Comparison of ENCODE assay signal across 12 mouse cellular contexts in the genomic region with DNA sequence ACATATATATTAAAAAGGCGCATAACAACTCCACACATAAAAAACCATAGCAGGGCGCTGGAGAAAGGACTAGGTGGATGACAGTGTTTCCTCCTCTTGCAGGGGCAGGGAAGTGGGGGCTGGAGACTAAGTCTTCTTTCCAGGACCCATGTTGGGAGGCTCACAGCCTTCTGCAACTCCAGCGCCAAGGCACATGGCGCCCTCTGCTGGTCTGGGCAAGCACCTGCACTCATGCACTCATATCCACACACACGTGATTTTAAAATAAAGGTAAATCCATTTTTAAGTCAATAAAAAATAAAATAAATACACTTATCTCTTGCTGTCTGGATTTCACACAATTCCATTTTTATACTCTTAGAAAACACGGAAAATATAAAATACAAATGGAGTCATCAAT. TPM values are rescaled to one million over a fixed set of nuclear protein-coding genes. Genes with fewer than 3 reads are reported as not detected.
DNase-seq lines count a peak whose midpoint lies in the region; ATAC-seq and TF ChIP-seq lines count a peak whose summit lies in the region.
"Had no signal": no experiment of that assay in that cellular context is flagged by ENCODE, and none has a peak within 500 bp of the region (broad histone marks: within the 10 kb centered on the region; RNA-seq: fewer than 3 reads in every experiment).

No protein-coding gene starts in this region.

- no peaks in the 10 kb centered on the region for H3K4me1 ChIP-seq in hindbrain, embryonic 11.5 days (replicated peaks; ENCODE audit: control insufficient read depth, insufficient read depth, low read length)
- no peaks in the 10 kb centered on the region for H3K4me1 ChIP-seq in hindbrain, embryonic 13.5 days (replicated peaks)
- H3K4me1 ChIP-seq in bone marrow macrophage, adult 2 months (ENCODE audit: control insufficient read depth, insufficient read depth, low read length), result no peaks in the 10 kb centered on the region
- H3K4me1 ChIP-seq in stomach, postnatal 0 days (replicated peaks; ENCODE audit: control insufficient read depth, insufficient read depth), result no peaks in the 10 kb centered on the region
- H3K4me1 ChIP-seq in forebrain, embryonic 16.5 days (replicated peaks; ENCODE audit: control insufficient read depth, insufficient read depth, low read length), result peaks cover 8% of the 10 kb centered on the region; the same call in 1 of the 2 replicates
- H3K4me1 ChIP-seq: liver, embryonic 13.5 days had no signal

- TF ChIP-seq CTCF in bone marrow macrophage, adult 2 months (IDR thresholded peaks at IDR 0.05; ENCODE audit: low read depth, low read length), result peak; percentile 59
- TF ChIP-seq CTCF in stomach, postnatal 0 days (IDR thresholded peaks at IDR 0.05; ENCODE audit: low read depth), result peak; percentile 67

- H3K9ac ChIP-seq in hindbrain, embryonic 11.5 days (ENCODE audit: low read depth, low read length), result no peak overlapping the region
- H3K9ac ChIP-seq in hindbrain, embryonic 13.5 days, result no peak overlapping the region
- H3K9ac ChIP-seq in stomach, postnatal 0 days (ENCODE audit: low read length), result no peak overlapping the region
- H3K9ac ChIP-seq in forebrain, embryonic 16.5 days (replicated peaks; ENCODE audit: low read depth, low read length), result no peak overlapping the region
- H3K9ac ChIP-seq: liver, embryonic 13.5 days had no signal

- H3K4me2 ChIP-seq in hindbrain, embryonic 11.5 days (replicated peaks; ENCODE audit: low read depth, low read length), result no peak overlapping the region
- no peak overlapping the region for H3K4me2 ChIP-seq in hindbrain, embryonic 13.5 days
- no peak overlapping the region for H3K4me2 ChIP-seq in stomach, postnatal 0 days (replicated peaks; ENCODE audit: low read depth)
- H3K4me2 ChIP-seq in forebrain, embryonic 16.5 days (ENCODE audit: low read length), result no peak overlapping the region
- H3K4me2 ChIP-seq: liver, embryonic 13.5 days had no signal

- H3K36me3 ChIP-seq in hindbrain, embryonic 11.5 days (ENCODE audit: control insufficient read depth, insufficient read depth, low read length), result no peaks in the 10 kb centered on the region
- no peaks in the 10 kb centered on the region for H3K36me3 ChIP-seq in hindbrain, embryonic 13.5 days
- H3K36me3 ChIP-seq in stomach, postnatal 0 days (ENCODE audit: control insufficient read depth, insufficient read depth, low read length), result no peaks in the 10 kb centered on the region
- H3K36me3 ChIP-seq in forebrain, embryonic 16.5 days (ENCODE audit: control insufficient read depth, insufficient read depth), result no peaks in the 10 kb centered on the region
- H3K36me3 ChIP-seq: liver, embryonic 13.5 days had no signal

- no peak for TF ChIP-seq EP300 in stomach, postnatal 0 days (optimal IDR thresholded peaks at IDR 0.05)

- H3K4me3 ChIP-seq in hindbrain, embryonic 11.5 days (ENCODE audit: low read depth, low read length), result no peak overlapping the region
- no peak overlapping the region for H3K4me3 ChIP-seq in hindbrain, embryonic 13.5 days
- no peak overlapping the region for H3K4me3 ChIP-seq in bone marrow macrophage, adult 2 months (ENCODE audit: insufficient read depth, low read length)
- no peak overlapping the region for H3K4me3 ChIP-seq in stomach, postnatal 0 days (ENCODE audit: low read depth, low read length)
- no peak overlapping the region for H3K4me3 ChIP-seq in forebrain, embryonic 16.5 days (replicated peaks; ENCODE audit: low read length)
- H3K4me3 ChIP-seq: liver, embryonic 13.5 days; myocyte had no signal

- 68% methylated on average over 6 of the region's 6 CpGs for WGBS in hindbrain, embryonic 11.5 days
- WGBS in hindbrain, embryonic 13.5 days, result 72% methylated on average over 6 of the region's 6 CpGs
- WGBS in stomach, postnatal 0 days, result 63% methylated on average over 6 of the region's 6 CpGs
- 66% methylated on average over 6 of the region's 6 CpGs for WGBS in forebrain, embryonic 16.5 days

- peak; percentile 48 for DNase-seq in hindbrain, embryonic 11.5 days (ENCODE audit: low spot score)
- peak; percentile 5 for DNase-seq in thymus, postnatal 0 days (ENCODE audit: low spot score)
- no peak for DNase-seq in thymus, adult 18-20 months
- no peak for DNase-seq in stomach, postnatal 0 days (ENCODE audit: low spot score)
- DNase-seq in gastrocnemius, postnatal 25 days, result no peak
- DNase-seq: gastrocnemius, postnatal 14 days; liver, embryonic 13.5 days had no signal

- H3K27me3 ChIP-seq in hindbrain, embryonic 11.5 days (ENCODE audit: control insufficient read depth, insufficient read depth, low read length), result no peaks in the 10 kb centered on the region
- H3K27me3 ChIP-seq in hindbrain, embryonic 13.5 days, result no peaks in the 10 kb centered on the region
- no peaks in the 10 kb centered on the region for H3K27me3 ChIP-seq in stomach, postnatal 0 days (ENCODE audit: control insufficient read depth, insufficient read depth, low read length)
- no peaks in the 10 kb centered on the region for H3K27me3 ChIP-seq in forebrain, embryonic 16.5 days (replicated peaks; ENCODE audit: control insufficient read depth, insufficient read depth, low read length)
- H3K27me3 ChIP-seq: liver, embryonic 13.5 days had no signal

- ATAC-seq in hindbrain, embryonic 11.5 days (ENCODE audit: low FRiP score), result no peak
- no peak for ATAC-seq in hindbrain, embryonic 13.5 days (ENCODE audit: low FRiP score)
- ATAC-seq in stomach, postnatal 0 days (ENCODE audit: low FRiP score, low TSS enrichment), result no peak
- no peak for ATAC-seq in forebrain, embryonic 16.5 days

- H3K27ac ChIP-seq in hindbrain, embryonic 11.5 days (ENCODE audit: low read depth, low read length), result no peak overlapping the region
- no peak overlapping the region for H3K27ac ChIP-seq in hindbrain, embryonic 13.5 days
- H3K27ac ChIP-seq in bone marrow macrophage, adult 2 months (ENCODE audit: insufficient read depth, low read depth, low read length), result no peak overlapping the region
- H3K27ac ChIP-seq in stomach, postnatal 0 days (replicated peaks), result no peak overlapping the region
- H3K27ac ChIP-seq in forebrain, embryonic 16.5 days (ENCODE audit: low read length), result no peak overlapping the region
- H3K27ac ChIP-seq: liver, embryonic 13.5 days had no signal

- H3K9me3 ChIP-seq in hindbrain, embryonic 11.5 days (ENCODE audit: control insufficient read depth, low read length), result no peaks in the 10 kb centered on the region
- H3K9me3 ChIP-seq in hindbrain, embryonic 13.5 days, result no peaks in the 10 kb centered on the region
- no peaks in the 10 kb centered on the region for H3K9me3 ChIP-seq in stomach, postnatal 0 days (ENCODE audit: control insufficient read depth, low read length)
- H3K9me3 ChIP-seq in forebrain, embryonic 16.5 days (ENCODE audit: control insufficient read depth, low read length), result no peaks in the 10 kb centered on the region
- H3K9me3 ChIP-seq: liver, embryonic 13.5 days had no signal

- no peak for TF ChIP-seq POLR2A in bone marrow macrophage, adult 2 months (IDR thresholded peaks at IDR 0.05; ENCODE audit: borderline replicate concordance, low read depth, low read length)

RNA-seq across cellular contexts. Expression of a gene that starts 16.0 kb away (rescaled TPM):
- polyA plus RNA-seq in hindbrain, embryonic 11.5 days (2014; fragmentation: Nextera tagmentation; extraction: Ambion mirVana), result 0.07 TPM in 1 of 2 replicates, not detected in the other
- polyA plus RNA-seq in hindbrain, embryonic 13.5 days (2015; fragmentation: Nextera tagmentation; extraction: Ambion mirVana), result 0.08 and 0.10 TPM in 2 replicates
- polyA plus RNA-seq in thymus, postnatal 0 days (2015; fragmentation: Nextera tagmentation; extraction: Ambion mirVana), result 0.01 and 0.05 TPM in 2 replicates
- polyA plus RNA-seq in bone marrow macrophage, adult 2 months (2012; ENCODE audit: insufficient read depth, insufficient read length, missing spikeins), result not detected in 2 replicates
- polyA plus RNA-seq in stomach, postnatal 0 days (2015; fragmentation: Nextera tagmentation; extraction: Ambion mirVana), result 0.08 and 0.19 TPM in 2 replicates
- total RNA-seq in gastrocnemius, postnatal 25 days (2021), result not detected
- 0.14 and 0.23 TPM in 2 replicates for polyA plus RNA-seq in forebrain, embryonic 16.5 days (2015; fragmentation: Nextera tagmentation; extraction: Ambion mirVana)
- total RNA-seq: gastrocnemius, postnatal 14 days had no signal
- polyA plus RNA-seq: embryonic facial prominence, embryonic 11.5 days; myocyte had no signal

RNA-seq across cellular contexts. Expression of a gene that starts 54.0 kb away (rescaled TPM):
- 16.9 and 19.0 TPM in 2 replicates for polyA plus RNA-seq in hindbrain, embryonic 11.5 days (2014; fragmentation: Nextera tagmentation; extraction: Ambion mirVana)
- 9.7 and 9.9 TPM in 2 replicates for polyA plus RNA-seq in hindbrain, embryonic 13.5 days (2015; fragmentation: Nextera tagmentation; extraction: Ambion mirVana)
- 9.4 and 9.5 TPM in 2 replicates for polyA plus RNA-seq in thymus, postnatal 0 days (2015; fragmentation: Nextera tagmentation; extraction: Ambion mirVana)
- 5.8 and 7.2 TPM in 2 replicates for polyA plus RNA-seq in bone marrow macrophage, adult 2 months (2012; ENCODE audit: insufficient read depth, insufficient read length, missing spikeins)
- polyA plus RNA-seq in stomach, postnatal 0 days (2015; fragmentation: Nextera tagmentation; extraction: Ambion mirVana), result 5.1 and 5.8 TPM in 2 replicates
- total RNA-seq in gastrocnemius, postnatal 25 days (2021), result 1 to 10 TPM; 7.4 to 8.0 TPM
- polyA plus RNA-seq in forebrain, embryonic 16.5 days (2015; fragmentation: Nextera tagmentation; extraction: Ambion mirVana), result 9.3 and 10.4 TPM in 2 replicates

Comparison
In these comparisons a context has a peak if more than half of its experiments do, and no peak if none do; other contexts are left out.
1. DNase-seq: peak in hindbrain, embryonic 11.5 days (single experiment) and thymus, postnatal 0 days (single experiment); none in thymus, adult 18-20 months (0 of 2), stomach, postnatal 0 days (single experiment) and gastrocnemius, postnatal 25 days (single experiment).